Mouse (Mus musculus): ENCODE results near the gene Gtf3a.
"Not testable (repeated sequence)": the region's sequence is repeated elsewhere in the genome, so short reads cannot be mapped to it uniquely, and the experiment has no call there.

Gene Gtf3a

DNA sequence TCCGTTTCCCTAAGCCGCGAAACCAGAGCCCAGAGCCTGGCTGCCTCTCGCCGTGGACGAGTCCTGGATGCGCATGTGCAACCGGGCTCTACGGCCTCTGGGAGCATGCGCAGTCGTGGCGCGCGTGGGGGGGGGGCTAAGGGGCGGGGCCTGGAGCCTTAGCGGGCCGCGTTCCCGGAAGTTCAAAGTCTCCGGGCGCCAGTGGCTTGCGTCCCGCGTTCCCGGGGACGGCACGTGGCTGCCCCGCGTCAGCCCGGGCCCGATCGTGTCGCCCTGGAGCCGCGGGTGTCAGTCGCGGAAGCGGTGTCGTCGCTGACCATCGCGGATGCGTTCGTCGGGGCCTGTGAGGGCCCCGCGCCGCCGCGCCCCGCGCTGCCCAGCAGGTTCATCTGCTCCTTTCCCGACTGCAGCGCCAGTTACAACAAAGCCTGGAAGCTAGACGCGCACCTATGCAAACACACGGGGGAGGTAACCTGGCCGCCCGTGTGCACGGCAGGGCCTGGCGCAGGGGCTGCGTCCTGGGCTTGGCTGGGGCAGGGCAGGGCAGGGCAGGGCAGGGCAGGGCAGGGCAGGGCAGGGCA is at the start of gene Gtf3a:
TSS of gene Gtf3a (plus strand) at position 150 of the 581 bp plus-strand sequence.
- DNase-seq (ENCODE audit: low spot score), result peak; percentile 76

GRCm38 (mm10) chr5:146900331-146900730 is 48.1 kb upstream of the Gtf3a start:
- DNase-seq (ENCODE audit: low spot score), result no peak

GRCm38 (mm10) chr5:146901501-146901900 is 47.0 kb upstream of the Gtf3a start:
- DNase-seq (ENCODE audit: low spot score), result no peak

GRCm38 (mm10) chr5:146904404-146904803 is 44.1 kb upstream of the Gtf3a start:
- DNase-seq (ENCODE audit: low spot score), result peak; percentile 63

DNA sequence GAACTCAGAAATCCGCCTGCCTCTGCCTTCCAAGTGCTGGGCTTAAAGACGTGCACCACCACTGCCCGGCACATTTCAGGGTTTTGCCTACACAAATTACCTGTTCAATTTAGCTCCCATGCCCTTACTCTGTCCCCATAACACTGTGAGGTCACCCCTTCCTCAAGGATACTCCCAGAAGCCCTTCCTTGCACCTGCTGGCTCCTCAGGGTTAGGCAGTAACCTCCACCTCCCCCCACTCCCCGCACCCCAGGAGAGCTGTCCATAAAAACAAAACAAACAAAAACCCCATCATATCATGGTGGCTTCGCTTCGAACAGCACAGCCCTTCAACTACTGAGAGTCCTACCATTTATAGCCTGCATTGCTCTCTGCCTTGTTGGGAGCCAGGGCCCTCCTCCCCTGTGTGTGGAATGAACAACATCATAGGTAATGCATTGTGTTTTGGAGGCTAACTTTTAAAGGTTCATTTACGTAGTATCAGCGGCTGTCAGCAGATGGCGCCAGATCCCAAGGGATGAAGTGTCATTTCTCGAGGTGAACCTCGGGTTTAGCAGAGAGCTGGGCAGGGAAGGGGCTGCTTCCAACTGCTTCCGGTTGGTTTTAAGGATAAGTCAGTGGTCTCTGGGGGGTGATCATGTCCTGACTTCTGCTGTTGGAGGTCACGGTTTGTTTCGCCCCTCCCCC is 42.8 kb upstream of the Gtf3a start:
- DNase-seq (ENCODE audit: low spot score), result peak; percentile 71

GRCm38 (mm10) chr5:146907533-146907932 is 40.9 kb upstream of the Gtf3a start:
- no peak for DNase-seq (ENCODE audit: low spot score)

DNA sequence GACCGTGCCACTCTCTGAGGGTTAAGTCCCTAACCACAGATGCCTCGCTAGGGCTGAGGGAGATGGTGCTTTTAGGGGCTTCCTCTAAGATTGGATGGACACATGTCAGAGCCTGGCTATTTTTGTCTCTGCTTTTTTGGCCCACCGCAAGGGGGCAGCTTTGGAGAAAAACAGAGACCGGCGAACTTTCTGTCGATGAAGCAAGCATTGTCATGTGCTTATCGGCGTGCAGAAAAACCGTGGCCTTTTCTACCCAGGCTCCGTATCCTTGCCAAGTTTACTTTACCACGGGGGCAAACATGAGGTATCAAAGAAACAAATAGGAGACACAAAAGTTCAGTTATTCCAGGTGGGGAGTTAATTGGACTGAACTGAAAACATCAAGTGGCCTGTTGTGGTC is 39.8 kb upstream of the Gtf3a start:
- DNase-seq (ENCODE audit: low spot score), result no peak

GRCm38 (mm10) chr5:146912206-146912605 is 36.3 kb upstream of the Gtf3a start:
- no peak for DNase-seq (ENCODE audit: low spot score)

- no peak for DNase-seq (ENCODE audit: low spot score)
Measured at GRCm38 (mm10) chr5:146913355-146913754, 35.1 kb upstream of the Gtf3a start.

- peak; percentile 62 for DNase-seq (ENCODE audit: low spot score)
Measured at GRCm38 (mm10) chr5:146914088-146914766, 34.2 kb upstream of the Gtf3a start.

GRCm38 (mm10) chr5:146916273-146916672 is 32.2 kb upstream of the Gtf3a start:
- no peak for DNase-seq (ENCODE audit: low spot score)

DNA sequence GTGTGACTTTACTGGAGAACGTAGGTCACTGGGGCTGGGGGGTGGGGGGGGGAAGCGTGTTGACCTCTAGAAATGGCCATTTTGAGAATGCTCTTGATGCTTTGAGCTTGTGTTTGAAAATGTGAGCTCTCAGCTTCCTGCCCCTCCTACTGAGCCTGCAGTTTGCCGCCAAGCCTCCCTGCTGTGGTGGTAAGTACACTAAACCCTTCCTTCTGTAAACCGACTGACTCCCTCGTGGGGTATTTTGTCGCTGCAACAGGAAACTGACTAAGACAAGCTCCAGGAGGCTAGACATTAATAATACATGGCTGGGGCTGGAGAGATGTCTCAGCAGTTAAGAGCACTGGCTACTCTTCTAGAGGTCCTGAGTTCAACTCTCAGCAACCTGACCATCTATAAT is 31.7 kb upstream of the Gtf3a start:
- no peak for DNase-seq (ENCODE audit: low spot score)

- not testable (repeated sequence) for DNase-seq (ENCODE audit: low spot score)
Measured at GRCm38 (mm10) chr5:146917357-146917756, 31.1 kb upstream of the Gtf3a start.

DNA sequence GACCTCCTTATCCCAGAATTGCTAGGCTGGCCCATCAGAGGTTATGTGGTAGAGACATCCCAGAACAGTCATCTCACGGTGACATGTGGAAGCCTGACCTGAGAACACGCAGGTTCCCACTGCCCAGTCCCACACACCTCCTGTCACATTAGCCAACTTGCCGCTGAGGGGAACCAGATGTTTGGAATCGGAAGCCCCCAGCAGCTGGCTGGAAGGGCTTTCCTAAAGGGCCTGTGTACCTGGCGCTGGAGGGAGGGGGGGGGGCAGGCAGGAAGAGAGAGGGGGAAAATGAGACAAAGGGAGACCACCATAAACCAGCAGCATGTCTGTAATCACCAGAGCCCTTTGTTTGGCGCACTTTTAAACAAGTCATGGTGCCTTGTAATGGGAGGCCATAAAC is 28.6 kb upstream of the Gtf3a start:
- no peak for DNase-seq (ENCODE audit: low spot score)

GRCm38 (mm10) chr5:146920314-146921161 is 27.9 kb upstream of the Gtf3a start:
- DNase-seq (ENCODE audit: low spot score), result no peak

- DNase-seq (ENCODE audit: low spot score), result no peak
Measured at GRCm38 (mm10) chr5:146921224-146921623, 27.2 kb upstream of the Gtf3a start.

DNA sequence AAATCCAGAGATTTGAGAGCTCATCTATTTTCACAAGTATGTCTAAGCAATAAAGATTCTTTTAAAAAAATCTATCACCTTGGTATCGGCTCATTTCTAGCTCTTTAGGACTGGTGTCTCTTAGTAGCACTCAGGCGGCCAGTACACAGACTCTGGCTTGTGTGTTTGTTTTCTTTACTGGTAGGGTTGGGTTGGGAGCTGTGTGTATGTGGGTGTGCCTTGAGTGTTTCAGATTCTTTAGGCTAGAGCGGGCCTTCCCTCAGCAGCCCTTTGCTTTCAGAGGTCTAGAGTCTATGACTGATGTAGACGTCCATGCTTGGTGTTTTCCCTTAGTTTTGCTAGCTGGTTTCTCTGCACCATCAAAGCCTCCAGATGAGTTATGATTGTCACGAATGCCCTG is 24.9 kb upstream of the Gtf3a start:
- no peak for DNase-seq (ENCODE audit: low spot score)

GRCm38 (mm10) chr5:146926673-146927072 is 21.8 kb upstream of the Gtf3a start:
- no peak for DNase-seq (ENCODE audit: low spot score)

GRCm38 (mm10) chr5:146931422-146931821 is 17.0 kb upstream of the Gtf3a start:
- DNase-seq (ENCODE audit: low spot score), result no peak

GRCm38 (mm10) chr5:146931904-146932553 is 16.4 kb upstream of the Gtf3a start:
- no peak for DNase-seq (ENCODE audit: low spot score)

DNA sequence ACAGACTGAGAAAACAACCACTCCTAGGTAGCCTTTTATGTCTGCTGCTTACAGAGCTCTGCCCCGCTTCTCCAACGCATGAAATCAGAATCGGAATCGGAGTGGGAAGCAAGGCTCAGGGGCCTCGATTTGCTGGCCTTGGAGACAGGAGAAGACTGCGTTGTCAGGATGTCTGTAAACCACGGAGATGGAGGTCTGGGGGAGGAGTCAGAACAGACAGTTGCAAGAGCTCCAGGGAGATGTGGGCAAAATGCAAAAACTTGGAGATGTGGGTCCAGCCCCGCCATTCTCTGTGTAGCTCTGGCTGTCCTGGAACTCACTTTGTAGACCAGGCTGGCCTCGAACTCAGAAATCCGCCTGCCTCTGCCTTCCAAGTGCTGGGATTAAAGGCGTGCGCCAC is 15.0 kb upstream of the Gtf3a start:
- DNase-seq (ENCODE audit: low spot score), result no peak

Measured in ovary, postnatal 36 days (tissue).